Mouse (Mus musculus): ENCODE measurements around the gene Slc35e2. TPM values are rescaled to one million over a fixed set of nuclear protein-coding genes. Genes with fewer than 3 reads are reported as not detected.

The Slc35e2 gene
- polyA plus RNA-seq (2012; rRNA removed), result 13.2 and 19.4 TPM in 2 replicates

GRCm38 (mm10) chr4:155601091-155601996 is at the start of gene Slc35e2:
Gene Slc35e2, plus strand, starts transcription at chr4:155601416.

DNA sequence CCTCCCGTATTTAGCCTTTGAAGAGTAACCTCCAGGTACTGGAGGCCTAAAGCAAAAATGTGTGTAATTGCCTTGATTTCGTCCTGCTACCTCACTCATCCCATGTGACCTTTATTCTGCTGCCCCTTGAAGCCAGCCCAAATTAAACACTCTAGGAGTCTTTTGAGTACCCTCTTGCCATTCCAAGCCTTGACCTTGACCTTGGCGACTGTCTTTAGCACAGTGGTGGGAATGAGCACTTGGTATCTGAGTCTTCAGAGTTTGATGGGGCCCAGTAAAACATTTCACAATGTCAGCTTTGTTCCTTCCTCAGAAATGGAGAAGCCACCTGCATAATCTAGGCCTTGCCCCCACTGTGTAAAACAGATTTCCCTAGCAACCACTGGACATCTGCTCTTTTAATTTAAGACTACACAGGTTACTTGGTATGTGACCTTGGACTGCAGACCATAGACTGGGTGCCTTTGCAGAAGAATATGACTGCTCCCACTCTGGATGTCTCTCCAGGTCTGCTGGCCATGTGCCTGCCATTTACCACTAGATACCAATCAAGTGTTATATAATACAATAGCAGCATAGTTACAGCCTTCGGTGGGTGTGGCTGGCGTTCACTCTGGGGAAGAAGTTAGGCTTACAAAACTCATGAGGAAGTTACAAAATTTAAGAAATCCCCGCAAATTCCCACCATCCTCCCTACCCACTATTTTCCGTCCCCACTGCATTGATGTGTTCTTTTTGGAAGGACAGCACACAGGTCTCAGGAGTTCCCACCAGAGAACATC is 39.4 kb upstream of the Slc35e2 start, which contains the start of gene Nadk:
Nadk (plus strand) TSS at position 718 of the 782 bp plus-strand sequence.

DNA sequence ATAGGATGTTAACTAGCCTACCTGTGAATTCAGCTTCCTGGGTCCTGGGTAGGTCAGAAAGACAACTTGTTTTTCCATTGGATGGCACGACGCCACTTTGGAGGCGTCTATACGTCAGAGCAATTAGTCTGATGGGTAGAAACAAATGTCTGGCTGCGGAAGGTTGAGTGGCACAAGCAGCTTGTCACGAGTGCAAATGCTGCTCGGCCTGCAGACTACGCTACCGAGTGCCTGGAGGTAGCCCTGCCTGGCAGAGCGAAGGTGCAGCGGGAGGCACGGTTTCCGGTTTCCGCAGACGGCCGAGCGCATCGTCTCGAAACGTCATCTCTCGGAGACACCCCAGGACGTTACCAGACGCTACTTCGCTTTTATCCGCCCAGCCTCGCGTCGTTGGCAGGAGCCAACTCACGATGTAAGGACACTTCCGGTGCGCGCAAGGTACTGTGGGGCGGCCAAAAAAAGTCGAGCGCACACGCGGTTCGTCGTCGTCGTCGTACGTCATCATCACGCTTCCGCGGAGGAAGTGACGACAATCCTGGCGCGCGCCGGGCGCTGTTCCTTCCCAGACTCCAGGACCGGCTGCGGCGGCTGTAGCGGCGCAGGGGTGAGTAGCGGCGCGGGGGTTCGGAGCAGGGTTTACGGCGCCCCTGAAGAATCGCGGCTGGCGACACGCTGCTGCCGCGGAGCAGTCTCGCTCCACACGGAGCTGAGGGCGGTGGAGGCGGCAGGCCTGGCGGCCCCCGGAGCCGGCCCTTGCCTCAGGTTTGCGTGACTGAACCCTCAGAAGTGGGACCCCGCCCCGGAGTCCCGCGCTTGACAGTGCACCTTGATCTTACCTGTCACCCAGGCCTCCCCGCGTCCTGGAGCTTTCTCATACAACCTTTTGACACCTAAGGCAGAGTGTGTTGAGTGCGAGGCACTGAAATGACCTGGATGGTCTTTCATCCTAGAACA is 23.4 kb downstream of the Slc35e2 start, which contains the start of gene Cdk11b:
Cdk11b (plus strand) TSS at position 517 of the 954 bp plus-strand sequence.

GRCm38 (mm10) chr4:155645308-155645707 is 44.1 kb downstream of the Slc35e2 start, which contains the start of gene Gm10563:
Gene Gm10563, minus strand, starts transcription at chr4:155645408.

GRCm38 (mm10) chr4:155653086-155653450 is 51.9 kb downstream of the Slc35e2 start, which contains the start of gene Mmp23:
Gene Mmp23, minus strand, starts transcription at chr4:155653384.

GRCm38 (mm10) chr4:155668689-155669597 is 67.7 kb downstream of the Slc35e2 start, which contains the start of gene Mib2:
Gene Mib2, minus strand, starts transcription at chr4:155669198.

Other genes starting within 250 kb of the Slc35e2 start
- gene Prkcz, start 240.1 kb upstream of the Slc35e2 start, polyA plus RNA-seq (2012; rRNA removed), result 13.8 and 16.3 TPM in 2 replicates
- 0.05 TPM in 1 of 2 replicates, not detected in the other for gene Gabrd, start 203.3 kb upstream of the Slc35e2 start, polyA plus RNA-seq (2012; rRNA removed)
- gene Cfap74, start 192.2 kb upstream of the Slc35e2 start, polyA plus RNA-seq (2012; rRNA removed), result 6.2 and 9.2 TPM in 2 replicates
- 0.14 TPM in 1 of 2 replicates, not detected in the other for gene Tmem52, start 132.3 kb upstream of the Slc35e2 start, polyA plus RNA-seq (2012; rRNA removed)
- gene Gnb1, start 110.1 kb upstream of the Slc35e2 start, polyA plus RNA-seq (2012; rRNA removed), result 415 and 660 TPM in 2 replicates
- 64.9 and 76.5 TPM in 2 replicates for gene Nadk, start 39.0 kb upstream of the Slc35e2 start, polyA plus RNA-seq (2012; rRNA removed)
- 71.0 and 114 TPM in 2 replicates for gene Cdk11b, start 23.4 kb downstream of the Slc35e2 start, polyA plus RNA-seq (2012; rRNA removed)
- gene Gm10563, start 44.0 kb downstream of the Slc35e2 start, polyA plus RNA-seq (2012; rRNA removed), result not detected in 2 replicates
- gene Mmp23, start 52.0 kb downstream of the Slc35e2 start, polyA plus RNA-seq (2012; rRNA removed), result 7.0 and 14.2 TPM in 2 replicates
- 42.1 and 53.8 TPM in 2 replicates for gene Mib2, start 67.8 kb downstream of the Slc35e2 start, polyA plus RNA-seq (2012; rRNA removed)
- gene Fndc10, start 92.9 kb downstream of the Slc35e2 start, polyA plus RNA-seq (2012; rRNA removed), result 8.0 and 11.4 TPM in 2 replicates
- 96.3 and 117 TPM in 2 replicates for gene Ssu72, start 103.4 kb downstream of the Slc35e2 start, polyA plus RNA-seq (2012; rRNA removed)
- gene Tmem240, start 133.4 kb downstream of the Slc35e2 start, polyA plus RNA-seq (2012; rRNA removed), result 3.4 and 3.6 TPM in 2 replicates
- gene Atad3a, start 159.7 kb downstream of the Slc35e2 start, polyA plus RNA-seq (2012; rRNA removed), result 89.8 and 102 TPM in 2 replicates
- gene Vwa1, start 173.3 kb downstream of the Slc35e2 start, polyA plus RNA-seq (2012; rRNA removed), result 6.9 and 7.5 TPM in 2 replicates
- gene Tmem88b, start 184.5 kb downstream of the Slc35e2 start, polyA plus RNA-seq (2012; rRNA removed), result 0.50 and 0.83 TPM in 2 replicates
- not detected in 2 replicates for gene Ankrd65, start 189.0 kb downstream of the Slc35e2 start, polyA plus RNA-seq (2012; rRNA removed)
- gene Mrpl20, start 201.5 kb downstream of the Slc35e2 start, polyA plus RNA-seq (2012; rRNA removed), result 69.9 and 120 TPM in 2 replicates
- gene Ccnl2, start 211.1 kb downstream of the Slc35e2 start, polyA plus RNA-seq (2012; rRNA removed), result 225 and 230 TPM in 2 replicates
- gene Aurkaip1, start 229.9 kb downstream of the Slc35e2 start, polyA plus RNA-seq (2012; rRNA removed), result 126 and 135 TPM in 2 replicates
- gene Mxra8, start 238.3 kb downstream of the Slc35e2 start, polyA plus RNA-seq (2012; rRNA removed), result 53.6 and 63.9 TPM in 2 replicates
- gene Dvl1, start 246.0 kb downstream of the Slc35e2 start, polyA plus RNA-seq (2012; rRNA removed), result 61.8 and 67.7 TPM in 2 replicates